Mouse (Mus musculus) Patski (cell line): ENCODE results near the gene Tfap2c. TPM values are rescaled to one million over a fixed set of nuclear protein-coding genes. Genes with fewer than 3 reads are reported as not detected.

Experiments used
- ATAC-seq: fragments of 100-300 bp; one replicate; pipeline ENCODE4 v1.8.0; 2021
- CTCF ChIA-PET: fragments of 350-600 bp; sonication (Branson Sonifier 250); formaldehyde crosslinking; loops from one replicate; lab custom pipeline; 2022; ENCODE audit warnings: inconsistent platforms; lab: Charles Lee
- POLR2A ChIA-PET: fragments of 350-600 bp; sonication (Branson Sonifier 250); formaldehyde crosslinking; loops from one replicate; lab custom pipeline; 2022; ENCODE audit warnings: antibody characterized with exemption, inconsistent platforms; lab: Charles Lee
- DNase-seq: peaks from one replicate; pipeline ENCODE4 v3.0.0-alpha.2; 2011; ENCODE audit warnings: low read depth, low spot score
- H3K27me3 ChIP-seq: fragments of 371-371 bp; one replicate; pipeline ENCODE4 v1.5.1; 2021
- CTCF ChIP-seq: fragments of 100-300 bp; IDR thresholded peaks from one replicate; pipeline ENCODE4 v1.5.1; 2021
- in situ Hi-C: fragments of 300-500 bp; cut with MboI; formaldehyde crosslinking; loops from 3 replicates; pipeline ENCODE4 v1.11.1; 2018; ENCODE audit warnings: low pct_unique_long_range_greater_than_20kb, mixed read lengths
- polyA plus RNA-seq: library from polyadenylated mRNA; unstranded; gene quantifications from one replicate; pipeline ENCODE4 v1.2.3, GENCODE M21; 2021

Gene Tfap2c
- polyA plus RNA-seq, 1 experiment from 2014 or later = 0.03 TPM

DNA sequence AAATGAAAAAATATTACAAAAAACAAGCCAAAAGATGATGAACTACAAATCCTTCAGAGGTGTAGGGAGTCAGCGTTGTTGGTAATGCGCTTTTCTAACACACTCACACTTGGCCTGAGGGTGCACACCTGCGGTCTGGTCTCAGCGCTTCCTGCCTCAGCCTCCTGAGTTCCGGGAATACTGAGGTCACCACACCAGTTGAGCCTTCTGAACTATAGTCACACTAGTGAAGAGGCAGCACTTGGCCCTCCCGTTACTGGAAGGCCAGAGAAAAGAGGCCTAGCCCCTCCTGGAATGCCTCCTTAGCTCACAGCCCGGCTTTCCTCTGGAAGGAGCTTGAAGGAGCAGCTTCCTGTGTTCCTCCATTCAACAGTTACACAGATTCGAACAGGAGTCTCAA is 22.2 kb upstream of the Tfap2c start:
- in situ Hi-C loops = no loop called here
- no peak for ATAC-seq
- no peak for TF ChIP-seq CTCF
- POLR2A ChIA-PET = no interaction called here
- CTCF ChIA-PET = no interaction called here
- peaks cover 7% of the 10 kb centered on the region for H3K27me3 ChIP-seq
- DNase-seq = no peak

DNA sequence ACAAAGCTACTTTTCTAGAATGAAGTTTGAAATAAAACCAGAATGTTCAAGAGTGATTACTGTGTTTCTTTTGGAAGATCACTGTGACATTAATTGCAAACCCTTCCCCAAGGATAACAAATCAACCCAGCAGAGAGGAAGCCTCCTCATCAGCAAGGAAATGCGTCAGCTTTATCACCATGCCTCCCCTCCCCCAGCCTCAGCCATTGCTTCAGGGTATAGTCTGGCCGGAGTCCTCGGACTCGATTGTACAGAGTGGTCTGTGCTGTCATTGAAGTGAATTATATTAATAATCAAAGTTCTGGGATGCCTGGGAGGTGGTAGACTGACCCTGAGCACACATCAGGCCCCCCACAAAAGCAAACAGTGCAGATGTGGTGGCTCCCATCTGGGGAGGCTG is 5.4 kb upstream of the Tfap2c start:
- DNase-seq (no peak), ATAC-seq (no peak)
- TF ChIP-seq CTCF = no peak
- H3K27me3 ChIP-seq = peaks cover 48% of the 10 kb centered on the region
- in situ Hi-C loops = no loop called here
- ChIA-PET POLR2A (no interaction called here), CTCF (no interaction called here)

DNA sequence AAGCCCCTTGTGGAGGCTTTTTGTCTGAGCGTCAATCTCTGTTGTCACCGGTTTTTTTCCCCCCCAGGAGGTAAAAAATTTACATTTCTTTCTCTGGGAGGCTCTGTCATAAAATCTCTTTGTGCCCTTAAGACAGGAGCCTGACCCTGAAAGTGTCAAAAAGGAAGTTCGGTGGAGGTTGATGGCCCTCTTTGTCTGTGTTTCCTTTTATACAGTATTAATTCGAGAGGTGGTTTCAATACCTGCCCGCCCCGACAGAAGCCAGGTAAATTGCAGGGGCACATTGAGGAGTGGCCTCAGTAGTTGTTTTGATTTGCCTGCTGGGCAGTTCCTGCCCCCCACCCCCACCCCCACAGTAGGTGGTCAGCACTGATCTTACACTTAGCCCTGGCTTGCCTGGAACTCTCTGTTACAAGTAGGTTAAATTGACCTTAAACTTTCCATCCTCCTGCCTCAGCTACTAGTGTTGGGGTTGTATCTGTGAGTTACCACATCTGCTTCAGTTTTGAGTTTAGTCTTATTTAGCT is 4.7 kb upstream of the Tfap2c start:
- H3K27me3 ChIP-seq = peaks cover 48% of the 10 kb centered on the region
- ChIA-PET POLR2A (interaction anchor here (0.6 kb wide), 1 partner anchor 214 kb away, joined by 3 read pairs; no protein-coding TSS in a partner anchor), CTCF (no interaction called here)
- in situ Hi-C loops = no loop called here
- ATAC-seq (no peak), DNase-seq (no peak)
- TF ChIP-seq CTCF = no peak

DNA sequence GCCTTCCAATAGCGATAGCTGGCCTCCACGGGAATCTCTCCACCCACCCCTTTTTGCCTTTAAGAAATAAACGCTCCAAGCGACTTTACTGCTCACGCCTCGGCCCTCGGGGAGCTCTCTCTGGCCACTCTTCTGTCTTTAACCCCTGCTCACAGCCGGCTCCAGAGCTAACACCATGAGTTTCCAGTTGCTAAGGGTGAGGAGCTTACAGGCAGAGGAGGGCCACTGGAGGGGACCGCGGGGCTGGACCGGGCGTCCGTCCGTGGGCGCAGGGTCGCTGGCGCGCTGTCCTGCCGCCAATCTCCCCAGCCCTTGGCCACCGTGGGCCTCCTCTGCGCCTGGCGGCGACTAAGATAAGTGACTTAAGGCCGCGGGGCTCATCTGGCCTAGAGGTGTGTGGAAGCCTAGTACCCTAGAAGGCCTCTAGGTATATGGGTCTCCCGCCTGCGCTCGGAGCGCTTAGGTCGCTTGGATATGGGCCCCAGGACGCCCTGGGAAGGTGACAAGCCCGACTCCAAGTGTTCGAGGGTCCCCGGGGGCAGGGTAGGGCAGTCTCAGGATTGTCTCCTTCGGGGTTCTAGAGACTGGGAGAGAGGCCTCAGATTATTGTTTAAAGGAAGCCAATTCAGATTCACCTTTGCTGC is 3.7 kb upstream of the Tfap2c start:
- ATAC-seq (no peak), DNase-seq (no peak)
- ChIA-PET POLR2A (interaction anchor here (0.7 kb wide), 2 partner anchors 65 to 1792 kb away, joined by 4 read pairs; no protein-coding TSS in a partner anchor), CTCF (interaction anchor here (1.0 kb wide), 1 partner anchor 211 kb away, joined by 3 read pairs; no protein-coding TSS in a partner anchor)
- in situ Hi-C loops = no loop called here
- TF ChIP-seq CTCF = no peak
- peaks cover 48% of the 10 kb centered on the region for H3K27me3 ChIP-seq

DNA sequence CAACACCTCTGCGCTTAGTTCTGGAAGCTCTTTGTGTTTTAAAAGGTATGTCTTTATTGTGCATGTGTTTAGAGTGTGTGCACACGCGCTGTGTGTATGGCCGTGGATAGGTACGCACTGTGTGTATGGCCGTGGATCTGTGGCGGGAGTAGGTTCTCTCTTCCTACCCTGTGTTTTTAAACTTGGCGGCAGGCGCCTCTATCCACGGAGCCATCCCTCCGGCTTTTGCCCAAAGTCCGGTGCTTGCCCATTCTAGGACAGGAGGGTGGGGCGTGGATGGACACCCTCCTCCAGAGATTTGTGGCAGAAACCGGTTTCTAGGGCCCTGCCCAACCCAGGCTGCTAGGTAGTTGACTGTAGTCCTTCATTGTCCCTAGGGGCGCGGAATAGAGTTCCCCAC is 2.8 kb upstream of the Tfap2c start:
- POLR2A ChIA-PET = interaction anchor here (0.7 kb wide), 1 partner anchor 1793 kb away, joined by 4 read pairs; no protein-coding TSS in a partner anchor
- in situ Hi-C loops = no loop called here
- no peak for ATAC-seq
- no peak for TF ChIP-seq CTCF
- CTCF ChIA-PET = interaction anchor here (1.0 kb wide), 1 partner anchor 210 kb away, joined by 3 read pairs; no protein-coding TSS in a partner anchor
- H3K27me3 ChIP-seq = peaks cover 55% of the 10 kb centered on the region
- DNase-seq = no peak

DNA sequence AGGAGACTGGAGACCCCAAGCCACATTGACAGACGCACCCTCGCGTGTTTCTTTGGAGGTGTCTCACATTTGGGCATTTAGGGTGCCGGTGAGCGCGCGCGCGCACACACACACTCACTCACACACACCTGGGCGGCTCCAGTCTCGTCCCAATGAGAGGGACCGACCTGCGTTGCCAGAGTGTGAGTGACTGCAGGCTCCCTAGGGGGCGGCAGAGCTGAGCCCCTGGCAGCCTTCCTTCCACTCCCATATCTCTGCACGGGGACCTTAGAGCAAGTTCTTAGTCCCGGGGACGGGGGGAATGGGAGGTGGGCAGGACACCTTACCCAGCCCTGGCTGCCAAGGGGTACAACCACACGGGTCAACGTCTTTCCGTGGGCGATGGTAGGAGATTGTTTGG is 2.3 kb upstream of the Tfap2c start:
- no peak for TF ChIP-seq CTCF
- in situ Hi-C loops = no loop called here
- H3K27me3 ChIP-seq = peaks cover 60% of the 10 kb centered on the region
- POLR2A ChIA-PET = no interaction called here
- CTCF ChIA-PET = interaction anchor here (1.1 to 1.3 kb wide), 2 partner anchors 217 to 227 kb away, joined by 3 to 4 read pairs; no protein-coding TSS in a partner anchor
- ATAC-seq (peak; percentile 37), DNase-seq (no peak)

DNA sequence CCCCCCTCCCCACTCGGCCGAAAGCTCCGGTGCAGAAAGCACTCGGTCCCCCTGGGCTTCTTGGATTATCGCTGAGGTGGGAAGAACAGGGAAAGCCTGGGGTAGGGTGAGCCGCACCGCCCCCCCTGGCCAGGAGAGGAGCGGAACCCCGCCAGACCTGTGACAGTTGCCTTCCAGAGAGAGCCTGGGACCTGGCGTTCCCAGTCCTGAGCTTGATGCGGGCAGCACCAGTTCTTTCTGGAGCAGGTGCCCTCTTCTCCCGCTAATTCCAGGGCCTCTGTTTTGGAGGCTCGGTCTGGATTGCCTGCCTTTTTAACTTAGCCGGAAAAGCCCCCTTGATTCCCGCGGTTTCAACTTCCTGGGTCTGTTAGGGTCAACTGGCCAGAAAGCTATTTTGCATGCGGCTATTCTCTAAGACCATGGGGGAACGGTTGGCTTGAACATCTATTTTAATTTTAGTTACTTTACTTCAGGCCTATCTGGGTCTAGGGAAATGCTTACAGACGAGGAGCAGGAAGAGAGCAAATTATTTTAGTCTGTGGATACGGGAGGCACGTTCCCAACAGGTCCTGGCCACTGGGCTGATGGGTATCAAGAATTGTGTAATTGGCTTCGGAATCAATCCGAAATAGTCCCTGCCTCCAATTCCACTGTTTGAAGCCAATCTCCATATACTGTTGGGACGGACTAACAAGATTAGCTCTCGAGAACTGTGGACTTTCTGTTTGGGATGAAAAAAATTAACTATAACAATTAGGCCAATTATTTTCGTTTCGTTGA is 1.4 kb upstream of the Tfap2c start:
- no peak for ATAC-seq
- H3K27me3 ChIP-seq = peaks cover 60% of the 10 kb centered on the region
- POLR2A ChIA-PET = no interaction called here
- CTCF ChIA-PET = interaction anchor here (1.1 to 1.3 kb wide), 2 partner anchors 216 to 226 kb away, joined by 3 to 4 read pairs; no protein-coding TSS in a partner anchor
- no peak for TF ChIP-seq CTCF
- no peak for DNase-seq
- in situ Hi-C loops = no loop called here

DNA sequence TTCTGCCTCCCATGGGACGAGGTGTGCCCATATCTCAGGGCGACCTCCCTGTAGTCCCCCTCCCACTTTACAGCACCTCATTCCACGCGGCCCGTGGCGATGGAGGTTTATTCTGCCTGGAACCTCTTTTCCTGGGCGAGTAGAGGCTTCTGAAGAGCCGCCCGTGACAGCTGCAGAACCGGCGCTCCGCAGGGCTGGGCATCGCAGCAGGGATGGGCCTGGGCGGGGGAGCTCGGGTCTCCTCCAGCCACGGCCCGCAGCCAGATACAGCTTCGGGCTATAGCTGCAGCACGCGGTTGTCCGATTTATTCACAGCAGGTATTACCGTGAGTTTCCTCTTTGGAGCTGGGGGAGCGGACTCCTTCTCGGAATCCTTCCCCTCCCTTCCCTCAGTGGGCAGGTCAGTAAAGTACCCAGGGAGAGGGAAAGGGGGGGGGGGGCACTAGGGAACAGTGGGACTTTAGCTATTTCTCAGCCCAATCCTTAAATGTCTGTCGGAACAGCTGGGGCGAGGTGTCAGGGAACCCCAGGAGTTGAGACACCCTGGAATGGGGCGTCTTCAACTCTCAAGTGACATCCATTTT is 629 bp upstream of the Tfap2c start:
- ATAC-seq (no peak), DNase-seq (no peak)
- POLR2A ChIA-PET = no interaction called here
- in situ Hi-C loops = no loop called here
- no peak for TF ChIP-seq CTCF
- peaks cover 64% of the 10 kb centered on the region for H3K27me3 ChIP-seq
- CTCF ChIA-PET = interaction anchor here (1.0 to 1.3 kb wide), 2 partner anchors 9 to 225 kb away, joined by 3 to 4 read pairs; no protein-coding TSS in a partner anchor

DNA sequence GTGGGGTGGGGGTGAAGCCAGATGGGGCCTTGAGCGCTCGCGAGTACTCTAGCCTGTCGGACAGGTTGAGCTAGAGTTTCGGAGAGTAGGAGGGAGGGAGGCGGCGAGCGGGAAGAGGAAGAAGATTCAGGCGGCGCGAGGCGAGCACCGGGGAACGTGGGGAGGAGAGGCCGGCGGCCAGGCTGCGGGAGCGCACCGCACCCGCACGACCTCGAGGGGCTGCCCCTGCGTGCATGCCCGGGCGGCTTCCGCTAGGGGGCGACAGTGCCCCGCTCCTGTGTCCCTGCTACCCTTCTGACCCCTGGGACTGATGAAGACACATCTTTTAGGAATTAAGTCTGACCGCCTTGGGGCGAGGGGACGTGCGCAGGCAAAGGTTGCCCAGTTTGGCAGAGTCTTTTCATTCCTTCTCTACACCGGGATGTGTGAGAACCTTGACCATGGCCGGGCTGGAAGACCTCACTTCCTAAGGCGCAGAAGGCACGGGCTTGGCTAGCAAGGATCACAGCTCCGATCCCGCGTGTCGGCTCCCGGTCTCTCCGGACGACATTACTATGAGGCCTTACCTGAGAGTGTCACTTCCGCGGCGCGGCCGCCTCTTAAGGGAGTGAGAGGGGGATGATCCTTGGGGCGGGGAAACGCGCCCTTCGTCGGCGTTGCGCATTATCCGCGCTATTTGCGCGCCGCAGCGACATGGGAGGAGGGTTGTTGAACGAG is 1.1 kb downstream of the Tfap2c start:
- in situ Hi-C loops = loop anchor here (10.0 kb wide), 1 partner anchor 204 kb away; no protein-coding TSS in a partner anchor
- ChIA-PET POLR2A (no interaction called here), CTCF (interaction anchor here (0.8 kb wide), 1 partner anchor 9 kb away, joined by 3 read pairs; no protein-coding TSS in a partner anchor)
- TF ChIP-seq CTCF = no peak
- peaks cover 66% of the 10 kb centered on the region for H3K27me3 ChIP-seq
- peak; percentile 57 for ATAC-seq
- DNase-seq = peak; percentile 1
